Mouse (Mus musculus) mouse trophoblast stem cell (cell line): ENCODE measurements around the gene Pter.

Experiments used
- in situ Hi-C, 2 experiments: fragments of 300-500 bp; cut with MseI, MboI; formaldehyde crosslinking; loops; 2 replicates in 1 of 2; 3 replicates in 1 of 2; pipeline ENCODE4 v1.15.1; 2025

Gene Pter

GRCm38 (mm10) chr2:12923804-12924591 is at the start of gene Pter:
Gene Pter, plus strand, starts transcription at chr2:12924041.
- in situ Hi-C loops: no loop called here

GRCm38 (mm10) chr2:12874232-12874631 is 49.6 kb upstream of the Pter start:
- in situ Hi-C loops: no loop called here

GRCm38 (mm10) chr2:12879492-12879891 is 44.3 kb upstream of the Pter start:
- in situ Hi-C loops: no loop called here

- in situ Hi-C loops: no loop called here
Observed at GRCm38 (mm10) chr2:12881009-12881408, 42.8 kb upstream of the Pter start.

- in situ Hi-C loops: no loop called here
Observed at GRCm38 (mm10) chr2:12883276-12883914, 40.4 kb upstream of the Pter start.

GRCm38 (mm10) chr2:12887015-12887414 is 36.8 kb upstream of the Pter start:
- in situ Hi-C loops: no loop called here

- in situ Hi-C loops: no loop called here
Observed at GRCm38 (mm10) chr2:12905786-12906185, 18.1 kb upstream of the Pter start.

- in situ Hi-C loops: no loop called here
Observed at GRCm38 (mm10) chr2:12925643-12926042, 1.8 kb downstream of the Pter start.

GRCm38 (mm10) chr2:12930338-12930737 is 6.5 kb downstream of the Pter start:
- in situ Hi-C loops: no loop called here

GRCm38 (mm10) chr2:12933905-12934304 is 10.1 kb downstream of the Pter start:
- in situ Hi-C loops: no loop called here

GRCm38 (mm10) chr2:12935286-12935685 is 11.4 kb downstream of the Pter start:
- in situ Hi-C loops: no loop called here

- in situ Hi-C loops: no loop called here
Observed at GRCm38 (mm10) chr2:12937461-12938217, 13.8 kb downstream of the Pter start.

GRCm38 (mm10) chr2:12938641-12939040 is 14.8 kb downstream of the Pter start:
- in situ Hi-C loops: no loop called here

- in situ Hi-C loops: no loop called here
Observed at GRCm38 (mm10) chr2:12956703-12957424, 33.0 kb downstream of the Pter start.

GRCm38 (mm10) chr2:12970049-12970724 is 46.3 kb downstream of the Pter start:
- in situ Hi-C loops: no loop called here

- in situ Hi-C loops: no loop called here
Observed at GRCm38 (mm10) chr2:12973752-12974151, 49.9 kb downstream of the Pter start.

- in situ Hi-C loops: no loop called here
Observed at GRCm38 (mm10) chr2:12977367-12977766, 53.5 kb downstream of the Pter start.

GRCm38 (mm10) chr2:12978771-12979170 is 54.9 kb downstream of the Pter start:
- in situ Hi-C loops: no loop called here

- in situ Hi-C loops: no loop called here
Observed at GRCm38 (mm10) chr2:12984901-12985732, 61.3 kb downstream of the Pter start.

GRCm38 (mm10) chr2:13000026-13000425 is 76.2 kb downstream of the Pter start:
- in situ Hi-C loops: no loop called here
